Mouse (Mus musculus) embryo, embryonic 11.5 days (tissue): ENCODE data around the gene Ctu1.
"Not testable (repeated sequence)": the region's sequence is repeated elsewhere in the genome, so short reads cannot be mapped to it uniquely, and the experiment has no call there.

Experiments used
- DNase-seq: peaks from one replicate; pipeline ENCODE4 v3.0.0-alpha.2; 2012; ENCODE audit warnings: low read depth, low spot score

Gene Ctu1

DNA sequence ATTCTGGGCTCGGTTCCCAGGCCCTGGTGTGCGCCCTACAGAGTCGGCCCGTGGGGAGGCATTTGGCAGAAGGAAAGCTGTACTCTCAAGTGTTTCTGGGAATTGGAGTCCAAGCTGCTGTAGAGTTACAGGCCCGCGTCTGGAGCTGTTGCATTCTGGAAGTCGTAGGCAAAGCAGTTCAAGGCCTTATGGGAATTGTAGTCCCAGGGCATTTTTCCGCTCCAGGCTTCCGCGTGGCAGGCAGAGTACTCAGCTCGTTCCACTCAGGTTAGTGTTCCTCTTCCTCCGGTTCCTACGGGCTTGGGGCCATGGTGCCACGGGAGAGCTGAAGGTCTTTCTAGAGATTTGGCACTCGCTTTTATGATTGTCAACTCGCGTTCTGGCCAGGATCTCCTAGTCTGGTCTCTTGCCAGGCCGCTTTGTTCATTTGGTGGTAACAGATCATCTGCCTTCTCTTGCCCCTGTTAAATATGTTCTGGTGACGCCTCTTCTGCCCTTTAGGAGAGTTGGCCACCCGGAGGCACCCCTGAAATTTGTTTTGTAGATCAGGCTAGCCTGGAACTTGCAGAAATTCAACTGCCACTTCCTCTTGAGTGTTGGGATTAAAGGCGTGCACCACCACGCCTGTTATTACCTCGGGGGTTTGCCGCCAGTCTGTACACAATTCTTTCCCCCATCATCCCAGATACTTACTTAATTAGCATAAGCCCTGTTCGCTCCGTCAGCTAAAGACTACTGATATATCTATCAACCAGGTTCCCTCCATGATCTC, at the start of gene Ctu1:
Gene Ctu1 (plus strand): TSS at position 208 of the 772 bp plus-strand sequence.
- peak; percentile 80 for DNase-seq

DNA sequence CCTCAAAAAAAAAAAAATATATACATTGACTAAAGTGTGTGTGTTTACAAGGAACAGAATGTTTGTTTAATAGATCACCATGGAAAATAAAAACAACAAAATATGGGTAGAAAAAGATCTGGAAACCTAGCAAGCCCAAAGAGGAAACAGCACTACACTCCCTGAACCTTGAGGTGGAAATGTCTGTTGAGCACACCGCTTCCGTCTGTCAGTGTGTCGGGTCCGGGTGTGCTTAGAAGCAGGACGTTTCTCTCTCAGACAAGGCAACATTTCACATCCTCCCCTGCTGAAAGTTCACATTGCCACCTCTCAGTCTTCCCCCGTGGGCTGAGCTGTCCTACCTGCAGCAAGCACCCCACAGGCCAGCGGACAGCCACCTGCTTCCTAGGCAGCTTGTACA, 48.9 kb upstream of the Ctu1 start:
- no peak for DNase-seq

- no peak for DNase-seq
These were observed 48.0 kb upstream of the Ctu1 start for GRCm38 (mm10) chr7:43623819-43624218.

- no peak for DNase-seq
These were observed 46.8 kb upstream of the Ctu1 start for GRCm38 (mm10) chr7:43625065-43625464.

DNA sequence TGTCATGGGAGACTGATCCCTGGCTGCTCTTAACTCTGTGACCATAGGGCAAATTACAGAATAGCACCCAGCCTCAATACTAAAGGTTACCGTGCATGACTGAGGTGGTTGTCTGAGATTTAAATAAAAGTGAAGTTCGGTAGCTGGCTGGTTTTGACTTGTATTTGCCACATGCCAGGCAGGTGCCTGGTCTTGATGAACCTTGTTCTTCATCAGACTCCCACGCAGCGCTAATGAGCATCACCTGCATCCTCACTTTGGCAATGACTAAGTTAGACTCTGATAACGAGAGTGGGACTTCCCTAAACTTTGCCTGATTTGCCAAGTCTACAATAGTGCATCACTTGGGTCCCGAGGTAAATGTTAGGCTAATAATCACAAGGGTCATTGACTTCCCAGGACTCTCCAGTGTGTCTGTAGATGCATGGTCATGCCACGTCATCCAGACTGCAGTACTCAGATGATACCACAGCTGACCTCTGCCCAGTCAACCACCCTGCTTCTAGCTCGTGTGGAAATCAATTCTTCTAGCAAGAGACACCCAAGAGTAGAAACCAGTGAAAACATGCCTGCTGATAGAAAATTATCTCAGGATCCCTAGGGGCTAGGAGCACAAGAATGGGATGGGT, 45.9 kb upstream of the Ctu1 start:
- DNase-seq, result no peak

- DNase-seq, result no peak
These were observed 37.9 kb upstream of the Ctu1 start for GRCm38 (mm10) chr7:43633940-43634339.

DNA sequence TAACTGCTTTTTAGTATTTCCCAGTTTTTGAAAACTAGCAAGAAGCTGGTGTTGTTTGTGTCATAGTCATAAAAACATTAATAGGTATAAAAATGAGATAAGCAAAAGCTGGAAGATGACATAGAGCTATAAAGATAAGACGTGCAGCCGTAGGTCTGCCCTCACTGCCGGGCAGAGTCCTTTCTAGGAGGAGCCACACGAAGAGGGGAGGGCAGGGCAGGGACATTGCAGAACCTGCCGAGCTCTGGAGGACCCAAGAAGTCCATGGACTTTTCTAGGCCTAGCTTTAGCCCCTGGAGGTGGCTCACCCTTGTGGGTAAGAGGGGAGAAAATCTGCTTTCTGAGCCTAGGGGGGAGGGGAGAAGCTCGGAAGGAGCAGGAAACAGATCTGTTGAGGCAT, 37.3 kb upstream of the Ctu1 start, which contains the start of gene Ceacam18:
Gene Ceacam18 (plus strand): TSS at position 208 of the 400 bp plus-strand sequence.
- no peak for DNase-seq

- DNase-seq, result no peak
These were observed 35.6 kb upstream of the Ctu1 start for GRCm38 (mm10) chr7:43636194-43636593.

- DNase-seq, result no peak
These were observed 34.7 kb upstream of the Ctu1 start for GRCm38 (mm10) chr7:43637118-43637517.

DNA sequence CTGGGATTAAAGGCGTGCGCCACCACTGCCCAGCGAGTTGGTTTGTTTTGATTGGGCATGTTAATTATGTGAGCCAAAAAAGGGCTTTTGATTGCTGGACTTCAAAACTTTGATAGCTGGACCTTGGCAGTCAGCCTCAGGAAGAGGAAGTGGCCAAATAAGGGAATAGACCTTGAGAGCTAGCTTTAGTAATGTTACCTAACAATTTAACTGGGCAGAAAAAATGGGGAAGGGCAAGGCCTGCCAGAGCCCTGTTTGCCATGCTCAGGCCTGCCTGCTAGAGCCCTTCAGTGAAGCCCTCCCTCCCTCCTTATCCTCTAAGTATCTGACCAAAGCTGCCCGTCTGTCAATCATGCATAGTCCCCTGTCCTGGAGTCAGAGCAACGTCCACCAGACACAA, 29.2 kb upstream of the Ctu1 start:
- DNase-seq, result no peak

DNA sequence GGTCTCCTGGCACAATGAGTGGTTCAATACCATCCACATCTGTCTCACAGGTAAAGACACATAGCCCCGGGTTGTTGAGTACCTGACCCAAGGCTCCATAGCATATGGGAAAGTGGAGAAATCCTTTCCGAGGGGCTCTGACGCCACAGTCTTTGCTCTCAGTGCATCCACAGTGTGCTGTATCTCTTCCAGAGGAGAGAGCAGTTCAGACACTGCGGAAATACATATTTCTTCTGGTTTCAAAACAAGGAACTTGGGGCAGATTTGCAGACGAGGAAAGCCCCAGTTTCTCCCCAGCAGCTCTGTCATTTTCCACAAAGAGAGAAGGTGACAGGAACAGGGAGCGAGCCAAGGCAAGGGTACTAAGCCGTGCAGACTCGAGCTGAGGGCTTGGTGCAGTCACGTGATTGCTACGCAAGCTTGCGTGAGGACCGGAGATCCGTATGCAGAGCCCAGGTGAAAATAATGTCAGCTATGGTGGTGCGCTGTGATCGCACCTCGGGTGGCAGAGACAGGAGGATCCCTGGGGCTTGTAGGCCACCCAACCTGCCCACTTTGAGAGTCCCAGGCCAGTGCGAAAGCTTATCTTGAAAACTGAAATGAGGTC, 28.7 kb upstream of the Ctu1 start:
- DNase-seq, result no peak

DNA sequence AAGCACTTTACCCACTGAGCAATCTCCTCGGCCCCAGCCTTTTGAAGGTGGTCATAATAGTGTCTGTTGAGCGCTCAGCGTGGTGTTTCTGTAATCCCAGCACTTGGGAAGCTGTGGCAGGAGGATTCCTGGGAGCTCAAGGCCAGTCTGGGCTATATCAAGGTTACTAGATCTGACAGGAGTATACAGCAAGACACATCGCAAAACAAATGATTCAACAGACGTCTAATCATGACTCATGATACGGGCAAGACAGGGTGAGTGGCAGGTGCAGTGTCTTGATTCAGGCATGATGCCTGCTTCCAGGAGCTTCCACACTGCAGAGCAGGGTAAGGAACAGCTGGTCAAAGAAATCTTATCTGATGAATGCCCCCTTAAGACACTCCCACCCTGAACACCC, 19.1 kb upstream of the Ctu1 start:
- DNase-seq, result no peak

DNA sequence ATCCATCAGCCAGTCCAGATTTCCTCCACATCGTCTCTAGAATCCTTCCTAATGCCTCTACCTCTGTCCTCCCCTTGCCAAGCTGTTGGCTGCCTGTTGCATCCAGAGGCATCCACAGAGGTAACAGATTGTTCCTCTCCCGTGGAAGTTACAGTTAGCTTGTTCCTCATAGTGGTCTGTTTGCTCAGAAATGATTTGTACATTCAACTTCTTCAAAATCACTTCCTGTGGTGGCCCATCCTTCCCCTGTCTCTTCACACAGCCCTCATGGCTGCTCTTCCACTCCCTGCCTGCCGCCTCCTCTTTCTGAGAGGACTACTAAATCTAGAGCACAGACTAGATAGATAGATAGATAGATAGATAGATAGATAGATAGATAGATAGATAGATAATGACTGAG, 17.3 kb upstream of the Ctu1 start:
- no peak for DNase-seq

DNA sequence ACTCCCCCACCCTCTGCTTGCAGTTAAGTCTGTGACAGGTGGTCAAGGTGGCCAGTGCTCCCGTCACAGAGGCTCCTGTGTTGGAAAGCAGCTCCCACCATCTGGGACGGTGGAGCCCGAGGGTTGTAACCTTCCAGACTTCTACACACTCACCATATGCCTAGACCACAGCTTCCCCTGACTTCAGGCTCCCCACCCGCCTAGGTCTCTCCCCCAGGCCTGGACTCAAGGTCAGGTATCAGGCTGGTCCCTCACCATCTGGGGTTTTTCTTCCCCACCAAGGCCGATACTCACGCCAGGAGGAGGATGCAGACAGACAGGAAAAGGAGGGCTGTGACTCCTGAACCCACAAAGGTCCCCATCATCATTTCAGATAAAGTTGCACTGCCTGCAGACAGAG, 15.6 kb upstream of the Ctu1 start:
- DNase-seq, result no peak

DNA sequence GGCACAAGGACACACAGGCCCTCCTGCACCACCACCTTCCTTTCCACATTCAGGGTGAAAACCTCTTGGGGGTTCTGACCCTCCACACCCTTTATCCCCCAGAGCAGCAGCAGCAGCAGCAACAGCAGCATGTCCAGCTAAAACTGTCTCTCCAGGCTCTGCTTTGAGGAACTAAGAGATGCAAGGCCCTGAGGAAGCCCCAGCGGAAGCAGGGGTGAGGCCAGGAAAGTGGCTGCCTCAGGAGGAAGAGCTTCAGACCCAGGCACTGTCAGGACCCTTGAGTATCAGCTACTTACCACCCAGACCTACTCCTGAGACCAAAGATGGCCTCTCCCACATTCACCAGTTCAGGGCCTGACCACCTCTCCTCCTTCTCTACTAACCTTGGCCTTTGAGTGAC, 11.8 kb upstream of the Ctu1 start, which contains the start of gene Siglece:
Gene Siglece (minus strand): TSS at position 160 of the 400 bp plus-strand sequence.
- no peak for DNase-seq

GRCm38 (mm10) chr7:43662804-43663203, 9.0 kb upstream of the Ctu1 start:
- no peak for DNase-seq

GRCm38 (mm10) chr7:43667221-43667620, 4.6 kb upstream of the Ctu1 start:
- DNase-seq, result not testable (repeated sequence)

DNA sequence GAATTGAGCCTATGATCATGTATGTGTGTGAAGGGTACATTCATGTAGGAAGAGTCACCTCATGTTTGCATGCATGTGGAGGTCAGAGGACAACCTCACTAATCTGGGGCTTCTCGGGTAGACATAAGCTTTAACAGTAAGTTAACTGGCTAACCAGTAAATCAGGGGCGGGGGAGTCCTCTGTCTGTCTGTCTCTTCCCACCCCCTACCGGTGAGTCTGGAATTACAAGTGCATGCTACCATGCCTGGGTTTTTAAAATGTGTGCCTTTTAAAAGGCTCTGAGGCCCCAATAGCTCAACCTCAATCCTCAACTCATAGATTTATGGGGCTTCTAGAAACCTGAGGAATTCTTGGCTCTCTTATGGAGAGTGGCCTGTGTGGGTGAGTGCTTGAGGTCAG, 3.2 kb upstream of the Ctu1 start:
- DNase-seq, result no peak

DNA sequence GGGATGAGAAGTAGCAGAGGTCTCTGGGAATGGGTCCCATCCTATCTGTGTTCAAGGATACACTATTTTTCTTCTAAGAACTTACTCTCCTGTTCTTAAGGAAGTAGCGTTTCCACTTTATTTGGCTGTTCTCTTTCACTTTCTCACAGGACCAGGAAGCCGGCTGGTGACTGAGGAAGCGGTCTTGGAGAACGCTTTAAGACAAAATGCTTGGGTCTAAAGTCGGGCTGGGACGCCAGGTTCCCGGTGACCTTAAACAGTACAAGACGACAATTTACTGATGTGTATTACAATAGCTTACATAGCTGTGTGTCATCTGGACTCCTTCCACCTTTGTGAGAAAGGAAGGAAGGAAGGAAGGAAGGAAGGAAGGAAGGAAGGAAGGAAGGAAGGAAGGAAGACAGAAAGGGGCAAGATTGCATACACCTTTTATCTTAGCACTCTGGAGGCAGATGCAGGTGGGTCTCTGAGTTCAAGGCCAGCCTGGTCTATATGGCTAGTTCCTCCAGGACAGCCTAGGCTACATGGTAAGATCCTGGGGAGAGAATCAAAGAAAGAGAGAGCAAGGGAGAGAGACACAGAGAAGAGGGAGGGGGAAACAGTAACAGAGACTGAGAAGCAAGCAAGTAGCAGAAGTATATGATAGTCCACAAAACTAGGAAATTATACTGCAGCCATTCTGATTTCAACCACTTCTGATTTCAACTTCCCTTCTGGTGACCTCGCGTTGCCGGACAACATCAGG, 580 bp upstream of the Ctu1 start:
- no peak for DNase-seq

DNA sequence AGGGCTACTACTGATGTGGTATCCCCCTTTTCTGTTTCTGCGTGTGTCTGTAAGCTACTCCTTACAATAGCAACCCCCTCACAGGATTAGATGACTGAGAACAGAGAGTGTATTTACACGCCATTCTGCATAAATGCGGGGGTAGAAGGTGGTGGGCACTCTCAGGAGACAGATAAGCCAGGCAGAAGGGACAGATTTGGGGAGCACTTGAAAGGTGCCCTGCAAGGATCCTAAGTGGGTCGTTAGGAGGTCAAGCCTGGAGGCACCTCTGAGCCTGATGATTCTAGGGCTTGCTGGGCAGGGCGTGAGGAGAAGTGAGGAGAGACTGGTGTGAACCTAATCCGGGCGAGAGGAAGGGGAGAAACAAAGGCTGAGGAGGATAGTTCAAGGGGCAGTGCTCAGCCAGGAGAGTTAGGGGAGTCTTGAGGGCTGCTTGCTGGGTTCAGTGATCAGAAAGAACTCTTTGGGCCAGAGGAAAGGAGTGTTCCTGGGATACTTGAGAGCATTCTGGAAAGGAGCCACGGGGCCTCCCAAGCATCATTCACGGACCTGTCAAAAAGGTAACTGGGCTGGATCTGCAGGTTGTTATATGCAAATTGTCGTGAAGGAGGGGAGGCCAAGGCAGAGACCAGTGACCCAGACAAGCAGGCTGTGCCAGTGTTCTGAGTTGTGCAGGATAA, 905 bp downstream of the Ctu1 start:
- DNase-seq, result no peak

DNA sequence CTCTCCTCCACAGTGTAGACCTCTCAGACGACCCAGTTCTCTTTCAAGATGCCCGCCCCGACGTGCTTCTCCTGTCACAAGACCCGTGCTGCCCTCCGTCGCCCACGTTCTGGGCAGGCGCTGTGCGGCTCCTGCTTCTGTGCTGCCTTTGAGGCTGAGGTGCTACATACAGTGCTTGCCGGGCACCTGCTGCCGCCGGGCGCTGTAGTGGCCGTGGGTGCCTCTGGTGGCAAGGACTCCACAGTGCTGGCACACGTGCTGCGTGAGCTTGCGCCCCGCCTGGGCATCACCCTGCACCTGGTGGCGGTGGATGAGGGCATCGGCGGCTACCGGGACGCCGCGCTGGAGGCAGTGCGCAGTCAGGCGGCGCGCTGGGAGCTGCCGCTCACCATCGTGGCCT, 3.3 kb downstream of the Ctu1 start:
- DNase-seq, result no peak

DNA sequence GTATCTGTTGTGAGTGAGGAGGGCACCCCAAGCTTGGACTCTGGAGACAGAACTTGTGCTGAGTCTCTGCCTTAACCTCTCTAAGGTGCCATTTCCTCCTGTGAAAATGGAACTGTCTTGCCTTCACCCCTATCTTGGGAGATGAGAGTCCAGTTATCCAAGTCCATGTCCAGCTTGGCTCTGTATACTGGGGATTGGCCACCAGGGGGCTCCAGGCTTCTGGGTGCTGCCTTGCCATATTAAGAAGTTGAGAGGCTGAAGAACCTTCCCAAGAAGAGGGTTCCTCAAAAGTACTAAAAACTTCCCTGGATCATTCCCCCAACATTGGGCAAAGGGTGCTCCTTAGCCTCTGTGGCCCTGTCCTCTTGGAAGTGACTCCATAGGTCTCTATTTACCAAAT, 6.7 kb downstream of the Ctu1 start:
- no peak for DNase-seq
